Mouse (Mus musculus): ENCODE results near the gene Dimt1. TPM values are rescaled to one million over a fixed set of nuclear protein-coding genes. Genes with fewer than 3 reads are reported as not detected.

Gene Dimt1
- polyA plus RNA-seq, 1 experiment from 2014 or later, result 52.0 TPM

GRCm38 (mm10) chr13:106928296-106928695 lies 18.6 kb upstream of the Dimt1 start:
- H3K9ac ChIP-seq (ENCODE audit: low read length), result no peak overlapping the region
- H3K4me1 ChIP-seq (replicated peaks; ENCODE audit: control insufficient read depth, insufficient read depth, low read length), result no peaks in the 10 kb centered on the region
- no peak for DNase-seq (ENCODE audit: low spot score)
- no peaks in the 10 kb centered on the region for H3K27me3 ChIP-seq (ENCODE audit: control insufficient read depth, insufficient read depth, low read length)
- H3K4me3 ChIP-seq (ENCODE audit: low read depth, low read length), result no peak overlapping the region
- 98% methylated on average over 4 of the region's 4 CpGs for WGBS
- no peak for ATAC-seq (replicated peaks; ENCODE audit: low FRiP score)
- no peak overlapping the region for H3K4me2 ChIP-seq (ENCODE audit: low read depth, low read length, severe bottlenecking)
- H3K36me3 ChIP-seq (ENCODE audit: control insufficient read depth, insufficient read depth, low read length), result peaks cover 2% of the 10 kb centered on the region; the same call in 1 of the 2 replicates
- H3K27ac ChIP-seq (ENCODE audit: low read depth, low read length), result no peak overlapping the region
- no peaks in the 10 kb centered on the region; the same call in 1 of the 2 replicates for H3K9me3 ChIP-seq (ENCODE audit: control insufficient read depth, low read length)

GRCm38 (mm10) chr13:106929201-106929600 lies 17.7 kb upstream of the Dimt1 start:
- Histone ChIP-seq H3K27me3 (ENCODE audit: control insufficient read depth, insufficient read depth, low read length) (no peaks in the 10 kb centered on the region), H3K4me2 (ENCODE audit: low read depth, low read length, severe bottlenecking) (no peak overlapping the region), H3K9me3 (ENCODE audit: control insufficient read depth, low read length) (no peaks in the 10 kb centered on the region; the same call in 1 of the 2 replicates), H3K9ac (ENCODE audit: low read length) (no peak overlapping the region), H3K4me1 (replicated peaks; ENCODE audit: control insufficient read depth, insufficient read depth, low read length) (no peaks in the 10 kb centered on the region), H3K36me3 (ENCODE audit: control insufficient read depth, insufficient read depth, low read length) (peaks cover 2% of the 10 kb centered on the region; the same call in 1 of the 2 replicates), H3K4me3 (ENCODE audit: low read depth, low read length) (no peak overlapping the region), H3K27ac (ENCODE audit: low read depth, low read length) (no peak overlapping the region)
- no peak for DNase-seq (ENCODE audit: low spot score)
- WGBS, result 94% methylated on average over 2 of the region's 2 CpGs
- no peak for ATAC-seq (replicated peaks; ENCODE audit: low FRiP score)

DNA sequence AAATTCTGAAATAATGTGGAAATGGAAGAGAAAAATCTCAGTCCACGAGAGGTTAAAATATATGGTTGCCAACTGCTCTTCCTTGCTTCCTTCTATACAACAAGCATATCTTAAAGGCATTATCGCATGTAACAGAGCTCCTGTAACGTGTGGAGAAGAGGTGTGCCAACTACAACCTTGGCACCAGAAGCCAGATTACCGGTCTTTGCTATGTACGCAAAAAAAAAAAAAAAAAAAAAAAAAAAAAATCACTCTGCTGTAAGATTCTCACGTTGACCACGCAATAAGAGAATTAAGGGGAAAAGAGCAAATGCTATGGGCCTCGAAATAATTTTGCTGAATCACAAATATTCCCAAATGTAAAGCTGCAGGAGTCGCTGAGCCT lies 11.1 kb upstream of the Dimt1 start:
- H3K9ac ChIP-seq (ENCODE audit: low read length), result peak overlapping the region; percentile 90
- H3K27ac ChIP-seq (ENCODE audit: low read depth, low read length), result no peak overlapping the region
- H3K4me1 ChIP-seq (replicated peaks; ENCODE audit: control insufficient read depth, insufficient read depth, low read length), result no peaks in the 10 kb centered on the region
- 9% methylated on average over 9 of the region's 9 CpGs for WGBS
- no peaks in the 10 kb centered on the region for H3K27me3 ChIP-seq (ENCODE audit: control insufficient read depth, insufficient read depth, low read length)
- ATAC-seq (replicated peaks; ENCODE audit: low FRiP score), result no peak
- H3K4me2 ChIP-seq (ENCODE audit: low read depth, low read length, severe bottlenecking), result peak overlapping the region; percentile 60
- H3K36me3 ChIP-seq (ENCODE audit: control insufficient read depth, insufficient read depth, low read length), result no peaks in the 10 kb centered on the region
- peak overlapping the region; percentile 96 for H3K4me3 ChIP-seq (ENCODE audit: low read depth, low read length)
- no peaks in the 10 kb centered on the region for H3K9me3 ChIP-seq (ENCODE audit: control insufficient read depth, low read length)
- DNase-seq (ENCODE audit: low spot score), result no peak

DNA sequence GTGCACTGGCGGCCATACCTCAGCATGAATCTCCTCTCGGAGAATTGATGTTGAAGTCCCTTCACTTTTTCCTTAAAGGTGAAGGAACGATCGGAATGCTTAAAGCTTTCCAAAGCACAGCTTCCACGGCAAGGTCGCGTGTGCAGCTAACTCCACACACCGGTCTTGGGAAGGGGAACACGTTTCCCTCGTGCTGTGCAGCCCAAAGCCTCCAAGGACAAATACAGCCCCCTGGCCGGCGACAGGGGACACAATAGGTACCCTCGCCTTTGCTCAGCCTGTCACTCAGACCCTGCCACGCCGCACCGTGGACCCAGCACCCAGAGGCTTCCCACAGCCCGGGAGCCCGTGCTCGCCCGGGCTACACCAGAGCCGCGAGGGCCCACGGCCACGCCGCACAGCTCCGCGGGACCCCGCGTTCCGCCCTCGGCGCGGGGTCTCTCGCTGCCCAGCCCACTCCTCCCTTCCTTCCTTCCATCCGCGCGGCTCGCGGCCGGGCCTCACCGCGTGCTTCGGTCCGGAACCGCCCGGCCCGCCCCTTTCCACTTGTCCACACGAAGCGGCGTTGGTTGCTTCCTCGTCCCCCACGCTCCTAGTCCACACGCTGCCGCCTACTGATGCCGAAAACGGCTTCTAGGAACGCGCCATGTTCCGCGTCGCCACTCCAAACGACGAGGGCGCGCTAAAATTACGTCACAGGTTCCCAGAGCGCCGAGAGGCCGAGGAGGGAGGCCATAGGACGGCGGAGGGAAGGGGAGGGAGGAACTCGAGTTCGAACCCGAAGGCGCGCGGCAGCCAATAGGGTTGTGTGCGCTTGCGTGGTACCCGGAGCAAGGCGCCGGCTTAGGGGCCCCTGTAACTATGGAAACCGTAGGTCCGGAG lies 10.4 kb upstream of the Dimt1 start, which contains the start of gene Ipo11:
TSS of gene Ipo11 (minus strand) at position 703 of the 882 bp plus-strand sequence.
- H3K4me1 ChIP-seq (replicated peaks; ENCODE audit: control insufficient read depth, insufficient read depth, low read length), result no peaks in the 10 kb centered on the region
- H3K27me3 ChIP-seq (ENCODE audit: control insufficient read depth, insufficient read depth, low read length), result no peaks in the 10 kb centered on the region
- ATAC-seq (replicated peaks; ENCODE audit: low FRiP score) (peak; percentile 97), DNase-seq (ENCODE audit: low spot score) (peak; percentile 97)
- H3K4me2 ChIP-seq (ENCODE audit: low read depth, low read length, severe bottlenecking), result peak within 1 kb of the TSS; percentile 60
- peak within 1 kb of the TSS; percentile 96 for H3K4me3 ChIP-seq (ENCODE audit: low read depth, low read length)
- H3K36me3 ChIP-seq (ENCODE audit: control insufficient read depth, insufficient read depth, low read length), result no peaks in the 10 kb centered on the region
- no peaks in the 10 kb centered on the region for H3K9me3 ChIP-seq (ENCODE audit: control insufficient read depth, low read length)
- peak within 1 kb of the TSS; percentile 72 for H3K27ac ChIP-seq (ENCODE audit: low read depth, low read length)
- WGBS, result under 1% methylated on average over 84 of the region's 84 CpGs
- peak within 1 kb of the TSS; percentile 90 for H3K9ac ChIP-seq (ENCODE audit: low read length)

- H3K4me1 ChIP-seq (replicated peaks; ENCODE audit: control insufficient read depth, insufficient read depth, low read length), result no peaks in the 10 kb centered on the region
- no peaks in the 10 kb centered on the region for H3K36me3 ChIP-seq (ENCODE audit: control insufficient read depth, insufficient read depth, low read length)
- 24% methylated on average over 7 of the region's 7 CpGs for WGBS
- peak overlapping the region; percentile 60 for H3K4me2 ChIP-seq (ENCODE audit: low read depth, low read length, severe bottlenecking)
- no peak for ATAC-seq (replicated peaks; ENCODE audit: low FRiP score)
- H3K9me3 ChIP-seq (ENCODE audit: control insufficient read depth, low read length), result no peaks in the 10 kb centered on the region
- H3K27me3 ChIP-seq (ENCODE audit: control insufficient read depth, insufficient read depth, low read length), result no peaks in the 10 kb centered on the region
- H3K9ac ChIP-seq (ENCODE audit: low read length), result peak overlapping the region; percentile 90
- H3K4me3 ChIP-seq (ENCODE audit: low read depth, low read length), result peak overlapping the region; percentile 96
- no peak overlapping the region for H3K27ac ChIP-seq (ENCODE audit: low read depth, low read length)
- DNase-seq (ENCODE audit: low spot score), result no peak
Measured at GRCm38 (mm10) chr13:106937138-106937472, 9.8 kb upstream of the Dimt1 start.

DNA sequence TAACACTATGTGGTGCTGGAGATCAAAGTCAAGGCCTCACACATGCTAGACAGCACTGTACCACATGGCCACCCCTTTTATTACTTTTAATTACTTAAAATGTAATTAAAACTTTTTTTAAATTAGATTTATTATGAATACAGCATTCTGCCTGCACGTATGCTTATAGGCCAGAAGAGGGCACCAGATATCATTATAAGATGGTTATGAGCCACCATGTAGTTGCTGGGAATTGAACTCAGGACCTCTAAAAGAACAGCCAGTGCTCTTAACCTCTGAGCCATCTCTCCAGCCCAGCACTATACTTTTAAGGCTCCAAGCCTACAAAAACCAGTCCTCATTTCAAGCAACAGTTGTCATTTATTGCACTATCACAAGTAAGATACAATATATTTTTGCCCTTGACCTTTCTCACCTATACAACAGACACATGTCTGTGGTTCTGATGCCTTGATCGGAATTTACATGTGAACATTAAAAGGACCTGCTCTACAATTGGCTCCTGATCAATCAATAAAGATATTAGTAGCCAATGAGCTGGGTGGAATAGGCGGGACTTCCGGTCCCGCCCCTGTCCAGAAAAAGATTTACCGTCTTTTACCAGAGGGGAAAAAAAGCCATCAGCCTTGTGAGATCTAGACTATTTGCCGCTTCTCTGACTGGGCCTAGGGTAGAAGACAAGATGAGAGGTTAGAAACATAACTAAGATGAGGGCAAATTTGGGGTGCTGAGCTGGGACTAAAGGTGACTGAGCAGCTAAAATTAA lies 5.5 kb upstream of the Dimt1 start:
- Histone ChIP-seq H3K4me1 (replicated peaks; ENCODE audit: control insufficient read depth, insufficient read depth, low read length) (no peaks in the 10 kb centered on the region), H3K36me3 (ENCODE audit: control insufficient read depth, insufficient read depth, low read length) (no peaks in the 10 kb centered on the region), H3K4me3 (ENCODE audit: low read depth, low read length) (peak overlapping the region; percentile 4; the same call in 1 of the 2 replicates), H3K9ac (ENCODE audit: low read length) (no peak overlapping the region), H3K27me3 (ENCODE audit: control insufficient read depth, insufficient read depth, low read length) (no peaks in the 10 kb centered on the region), H3K27ac (ENCODE audit: low read depth, low read length) (no peak overlapping the region), H3K4me2 (ENCODE audit: low read depth, low read length, severe bottlenecking) (peak overlapping the region; percentile 18; the same call in 1 of the 2 replicates), H3K9me3 (ENCODE audit: control insufficient read depth, low read length) (no peaks in the 10 kb centered on the region)
- WGBS, result 27% methylated on average over 7 of the region's 7 CpGs
- ATAC-seq (replicated peaks; ENCODE audit: low FRiP score), result 0 out of 2 replicates have a peak, but pooled peaks have one; percentile 4
- no peak for DNase-seq (ENCODE audit: low spot score)

DNA sequence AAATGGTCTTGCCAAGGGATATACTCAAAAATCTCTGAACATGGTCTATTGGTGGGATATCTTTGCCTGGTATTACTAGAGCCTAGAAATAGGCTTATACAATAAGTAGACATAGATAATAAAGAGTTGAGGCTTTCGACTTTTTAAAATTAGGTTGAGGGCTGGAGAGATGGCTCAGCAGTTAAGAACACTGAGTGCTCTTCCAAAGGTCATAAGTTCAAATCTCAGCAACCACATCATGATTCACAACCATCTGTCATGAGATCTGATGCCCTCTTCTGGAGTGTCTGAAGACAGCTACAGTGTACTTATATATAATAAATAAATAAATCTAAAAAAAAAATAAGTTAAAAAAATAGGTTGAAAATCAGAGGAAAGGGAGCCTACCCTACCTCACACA lies 4.2 kb upstream of the Dimt1 start:
- Histone ChIP-seq H3K27ac (ENCODE audit: low read depth, low read length) (no peak overlapping the region), H3K27me3 (ENCODE audit: control insufficient read depth, insufficient read depth, low read length) (no peaks in the 10 kb centered on the region), H3K36me3 (ENCODE audit: control insufficient read depth, insufficient read depth, low read length) (no peaks in the 10 kb centered on the region), H3K4me3 (ENCODE audit: low read depth, low read length) (no peak overlapping the region), H3K4me1 (replicated peaks; ENCODE audit: control insufficient read depth, insufficient read depth, low read length) (no peaks in the 10 kb centered on the region; the same call in 1 of the 2 replicates), H3K9me3 (ENCODE audit: control insufficient read depth, low read length) (no peaks in the 10 kb centered on the region), H3K4me2 (ENCODE audit: low read depth, low read length, severe bottlenecking) (no peak overlapping the region), H3K9ac (ENCODE audit: low read length) (no peak overlapping the region)
- WGBS, result 97% methylated on average over 1 of the region's 1 CpGs
- no peak for DNase-seq (ENCODE audit: low spot score)
- no peak for ATAC-seq (replicated peaks; ENCODE audit: low FRiP score)

DNA sequence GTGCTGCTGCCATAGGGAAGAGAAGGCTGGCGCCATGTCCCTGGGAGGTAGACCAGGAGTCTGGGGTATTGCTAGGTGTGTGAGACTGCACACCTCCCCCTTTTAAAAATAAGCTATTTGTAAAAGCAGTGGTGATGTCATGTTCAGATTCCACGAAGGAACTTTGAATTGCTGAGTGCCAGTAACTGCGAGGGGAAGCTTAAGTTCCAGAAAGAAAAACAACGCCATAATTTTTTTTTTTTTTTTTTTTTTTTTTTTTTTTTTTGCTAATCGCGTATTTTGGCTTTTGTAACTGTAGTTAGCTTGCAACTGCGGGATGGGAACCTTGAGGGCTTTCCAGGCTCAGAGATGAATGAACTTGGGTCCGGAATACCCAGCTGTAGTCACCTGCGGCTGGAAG lies 1.4 kb upstream of the Dimt1 start:
- Histone ChIP-seq H3K27me3 (ENCODE audit: control insufficient read depth, insufficient read depth, low read length) (no peaks in the 10 kb centered on the region), H3K9ac (ENCODE audit: low read length) (no peak overlapping the region), H3K4me3 (ENCODE audit: low read depth, low read length) (no peak overlapping the region), H3K4me2 (ENCODE audit: low read depth, low read length, severe bottlenecking) (no peak overlapping the region), H3K4me1 (replicated peaks; ENCODE audit: control insufficient read depth, insufficient read depth, low read length) (peaks cover 6% of the 10 kb centered on the region; the same call in 1 of the 2 replicates), H3K36me3 (ENCODE audit: control insufficient read depth, insufficient read depth, low read length) (no peaks in the 10 kb centered on the region; the same call in 1 of the 2 replicates), H3K27ac (ENCODE audit: low read depth, low read length) (no peak overlapping the region), H3K9me3 (ENCODE audit: control insufficient read depth, low read length) (no peaks in the 10 kb centered on the region)
- ATAC-seq (replicated peaks; ENCODE audit: low FRiP score) (no peak), DNase-seq (ENCODE audit: low spot score) (no peak)
- whole genome bisulfite sequencing, result 87% methylated on average over 9 of the region's 9 CpGs
